Mouse (Mus musculus): ENCODE measurements around the gene Tshr.

DNA sequence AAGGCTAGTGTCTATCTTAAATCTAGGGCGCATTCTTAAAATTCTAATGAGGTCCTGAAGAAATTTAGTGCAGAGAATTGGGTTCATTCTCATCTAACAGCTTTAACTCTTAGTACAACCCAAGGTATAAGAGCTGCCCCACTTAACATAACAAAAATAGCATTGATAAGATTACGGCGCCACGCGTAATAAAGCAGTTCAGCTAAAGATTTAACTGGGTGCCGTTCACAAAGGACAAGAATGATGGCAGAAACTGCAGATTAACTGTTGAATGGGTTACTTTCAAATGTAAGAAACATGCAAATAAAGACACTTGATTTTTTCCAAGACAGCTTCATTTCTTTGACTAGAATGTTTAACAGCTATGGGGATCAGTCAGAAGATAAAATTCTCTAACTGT, 199.0 kb downstream of the Tshr start:
- TF ChIP-seq POLR2A (IDR thresholded peaks at IDR 0.05; ENCODE audit: borderline replicate concordance, extremely low read depth, insufficient read depth, insufficient read length, poor library complexity, severe bottlenecking) (no peak), CTCF (IDR thresholded peaks at IDR 0.05; ENCODE audit: borderline replicate concordance, extremely low read depth, insufficient read depth, insufficient read length) (no peak)

Measured in brain, embryonic 14.5 days (tissue).